Mouse (Mus musculus) cerebellum, adult 2 months (tissue): ENCODE measurements at regions not wholly inside any gene's neighbourhood (a gene's known extent, or its start where the extent isn't known, plus 50 kb on each side); places are given as distances from the start of the nearest gene placed in this dataset.
A peak's percentile ranks its signal among the peaks of the same experiment; 100 is the strongest.

Experiments used
- DNase-seq, 2 experiments: peaks; one replicate each; pipeline ENCODE4 v3.0.0; 2021
- H3K27ac ChIP-seq: fragments of 200-500 bp; 2 replicates; pipeline ENCODE4 v1.5.1; 2012; ENCODE audit warnings: low read length, control low read depth, inconsistent platforms; ENCODE audit not compliant: insufficient read depth
- H3K27me3 ChIP-seq: fragments of 200-500 bp; 2 replicates; pipeline ENCODE4 v1.6.1; 2012; ENCODE audit warnings: inconsistent platforms, mild to moderate bottlenecking, low read length, moderate library complexity; ENCODE audit not compliant: control insufficient read depth, insufficient read depth
- H3K4me1 ChIP-seq: fragments of 200-500 bp; 2 replicates; pipeline ENCODE4 v1.6.1; 2011; ENCODE audit warnings: low read length; ENCODE audit not compliant: control insufficient read depth, insufficient read depth
- H3K4me3 ChIP-seq: fragments of 200-500 bp; replicated peaks from 2 replicates; pipeline ENCODE3; 2011; ENCODE audit warnings: mild to moderate bottlenecking, low read depth, low read length, control low read depth; ENCODE audit not compliant: insufficient read depth
- CTCF ChIP-seq: fragments of 200-500 bp; IDR thresholded peaks from 2 replicates; pipeline ENCODE4 v1.5.1; 2011; ENCODE audit warnings: low read depth, mild to moderate bottlenecking, control low read depth, low read length, moderate library complexity, borderline replicate concordance; ENCODE audit not compliant: insufficient read depth
- POLR2A ChIP-seq: fragments of 200-500 bp; IDR thresholded peaks from 2 replicates; pipeline ENCODE4 v1.6.1; 2011; ENCODE audit warnings: low read length, control low read depth, borderline replicate concordance; ENCODE audit not compliant: insufficient read depth
- WGBS: fragments of 180-500 bp; shearing (Covaris S2); methylation state at CpG from one replicate; pipeline ENCODE4 v1.1.7; 2018; 5-methylcytosine and 5-hydroxymethylcytosine counted together

GRCm38 (mm10) chr4:152691735-152692134, 214.1 kb upstream of the Kcnab2 start:
- Histone ChIP-seq H3K4me1 (peaks cover 4% of the 10 kb centered on the region; the same call in 1 of the 2 replicates), H3K27me3 (no peaks in the 10 kb centered on the region), H3K4me3 (no peak overlapping the region), H3K27ac (no peak overlapping the region)
- no peak for DNase-seq
- 70% methylated on average over 12 of the region's 12 CpGs for WGBS
- TF ChIP-seq POLR2A (no peak), CTCF (no peak)

DNA sequence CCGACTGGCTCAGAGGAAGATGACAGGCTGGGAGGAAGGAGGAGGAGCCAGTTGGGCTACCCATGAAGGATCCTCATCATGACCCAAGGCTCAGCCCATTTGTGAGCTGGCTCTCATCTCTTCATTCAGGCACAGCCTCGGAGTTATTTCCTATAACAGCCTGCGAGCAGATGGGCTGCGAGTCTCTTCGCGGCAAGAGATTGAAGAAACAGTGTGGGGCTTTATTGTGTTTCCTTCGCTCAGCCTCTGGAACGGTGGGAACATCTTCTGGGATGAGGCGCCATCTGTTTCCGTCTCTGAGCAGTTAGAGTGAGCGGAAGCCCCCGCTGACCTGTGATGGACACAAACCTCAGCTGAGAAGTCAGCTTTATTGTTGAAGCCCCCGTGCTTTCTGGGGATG, 213.6 kb upstream of the Kcnab2 start:
- Histone ChIP-seq H3K4me3 (no peak overlapping the region), H3K27me3 (no peaks in the 10 kb centered on the region), H3K27ac (no peak overlapping the region), H3K4me1 (peaks cover 4% of the 10 kb centered on the region; the same call in 1 of the 2 replicates)
- peak in 1 of 2 experiments; percentile 6 for DNase-seq
- TF ChIP-seq POLR2A (no peak), CTCF (no peak)
- WGBS: 23% methylated on average over 12 of the region's 13 CpGs

- 81% methylated on average over 4 of the region's 4 CpGs for WGBS
- no peak for TF ChIP-seq POLR2A
- TF ChIP-seq CTCF: no peak
- no peak overlapping the region for H3K27ac ChIP-seq
These were observed 213.1 kb upstream of the Kcnab2 start for GRCm38 (mm10) chr4:152690766-152691165.

DNA sequence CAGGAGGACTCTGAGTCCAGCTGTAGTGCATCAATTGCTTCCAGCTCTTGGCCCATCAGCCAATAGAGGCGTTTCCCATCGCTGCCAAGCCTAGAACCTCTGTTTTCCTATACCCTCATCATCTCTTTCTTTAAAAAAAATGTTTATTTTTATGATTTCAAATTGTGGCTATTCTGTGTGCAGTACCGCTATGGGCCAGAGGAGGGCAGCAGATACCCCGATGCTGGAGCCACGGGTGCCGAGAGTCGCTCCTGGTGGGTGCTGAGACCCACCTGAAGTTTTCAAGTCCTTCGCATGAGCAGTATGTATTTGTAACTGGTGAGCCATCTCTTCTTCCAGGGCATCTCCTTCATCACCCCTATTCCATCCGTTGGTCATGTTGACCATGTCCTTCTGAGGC, 212.2 kb upstream of the Kcnab2 start:
- TF ChIP-seq CTCF (peak; percentile 18; the same call in 1 of the 2 replicates), POLR2A (no peak)
- no peak for DNase-seq

More at GRCm38 (mm10) chr4:152690766-152691165, 213.1 kb upstream of the Kcnab2 start:
- no peak for DNase-seq
- Histone ChIP-seq H3K27me3 (no peaks in the 10 kb centered on the region), H3K4me1 (peaks cover 4% of the 10 kb centered on the region; the same call in 1 of the 2 replicates), H3K4me3 (no peak overlapping the region)

DNA sequence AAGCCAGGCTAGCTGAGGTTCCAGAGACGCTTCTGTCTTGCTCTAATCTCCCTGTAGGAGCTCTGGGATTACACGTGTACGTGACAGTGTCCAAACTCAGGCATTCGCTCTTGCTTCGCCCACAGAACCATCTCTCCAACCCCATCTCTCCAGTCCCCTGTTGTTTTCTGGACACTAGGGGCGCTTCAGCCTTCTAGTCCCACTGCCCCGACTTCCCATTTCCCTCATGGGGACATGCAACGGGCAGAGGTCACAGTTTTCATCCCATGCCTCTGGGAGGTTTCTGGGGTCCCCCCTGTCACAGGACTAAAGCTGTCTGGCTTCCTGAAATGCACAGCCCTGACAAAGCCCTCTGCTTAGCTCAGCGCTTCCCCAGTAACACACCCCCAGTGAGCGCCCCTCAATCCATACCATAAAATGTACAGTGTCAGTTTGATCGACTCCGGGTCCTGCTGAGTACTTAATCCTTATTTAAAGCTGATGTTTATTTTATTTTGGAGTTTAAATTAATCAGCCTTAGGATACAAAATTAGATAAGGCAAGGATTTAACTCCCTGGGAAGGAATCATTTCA, 208.9 kb upstream of the Kcnab2 start:
- H3K4me3 ChIP-seq: no peak overlapping the region
- 66% methylated on average over 12 of the region's 12 CpGs for WGBS
- H3K27me3 ChIP-seq: no peaks in the 10 kb centered on the region
- no peak for DNase-seq
- H3K4me1 ChIP-seq: peaks cover 4% of the 10 kb centered on the region; the same call in 1 of the 2 replicates
- no peak overlapping the region for H3K27ac ChIP-seq
- TF ChIP-seq POLR2A (no peak), CTCF (no peak)

More for the DNA sequence above, 212.2 kb upstream of the Kcnab2 start:
- peaks cover 4% of the 10 kb centered on the region; the same call in 1 of the 2 replicates for H3K4me1 ChIP-seq
- H3K4me3 ChIP-seq: no peak overlapping the region
- H3K27me3 ChIP-seq: no peaks in the 10 kb centered on the region
- WGBS: 87% methylated on average over 9 of the region's 9 CpGs
- no peak overlapping the region for H3K27ac ChIP-seq

DNA sequence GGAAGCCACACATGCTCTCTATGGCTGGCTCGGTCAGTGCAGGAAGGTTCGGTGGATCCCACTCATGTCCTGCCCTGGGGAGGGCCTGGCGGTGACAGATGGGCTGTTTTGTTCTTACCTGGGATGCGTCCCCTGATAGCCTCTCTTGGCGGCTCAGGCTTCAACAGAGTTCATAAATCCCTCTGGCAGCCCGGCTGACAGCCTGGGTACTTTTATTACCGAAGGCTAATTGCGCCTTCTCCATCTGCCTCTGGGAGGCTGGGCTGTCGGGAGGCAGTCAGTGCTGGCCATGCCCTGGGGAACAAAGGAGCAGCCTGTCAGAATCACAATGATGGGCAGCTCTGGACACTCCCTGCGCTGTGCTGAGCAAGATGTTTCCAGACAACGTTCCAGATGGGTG, 196.5 kb upstream of the Kcnab2 start:
- DNase-seq: no peak
- Histone ChIP-seq H3K4me1 (no peaks in the 10 kb centered on the region), H3K27me3 (no peaks in the 10 kb centered on the region), H3K27ac (no peak overlapping the region), H3K4me3 (no peak overlapping the region)
- TF ChIP-seq POLR2A: no peak
- TF ChIP-seq CTCF: no peak
- WGBS: 9% methylated on average over 11 of the region's 11 CpGs

- no peaks in the 10 kb centered on the region for H3K27me3 ChIP-seq
- H3K27ac ChIP-seq: no peak overlapping the region
- 47% methylated on average over 8 of the region's 8 CpGs for WGBS
- DNase-seq: peak in 1 of 2 experiments; percentile 31
- no peaks in the 10 kb centered on the region for H3K4me1 ChIP-seq
- H3K4me3 ChIP-seq: no peak overlapping the region
- TF ChIP-seq CTCF: peak; percentile 61; the same call in 1 of the 2 replicates
- TF ChIP-seq POLR2A: no peak
These were observed 185.8 kb upstream of the Kcnab2 start for GRCm38 (mm10) chr4:152663482-152663881.

GRCm38 (mm10) chr4:152663069-152663468, 185.4 kb upstream of the Kcnab2 start:
- no peak overlapping the region for H3K27ac ChIP-seq
- no peaks in the 10 kb centered on the region for H3K27me3 ChIP-seq
- DNase-seq: no peak
- no peak overlapping the region for H3K4me3 ChIP-seq
- no peaks in the 10 kb centered on the region for H3K4me1 ChIP-seq
- 98% methylated on average over 12 of the region's 12 CpGs for WGBS
- TF ChIP-seq POLR2A (no peak), CTCF (no peak)

- Histone ChIP-seq H3K4me3 (no peak overlapping the region), H3K27ac (no peak overlapping the region), H3K4me1 (no peaks in the 10 kb centered on the region), H3K27me3 (no peaks in the 10 kb centered on the region)
- WGBS: 74% methylated on average over 11 of the region's 11 CpGs
- no peak for DNase-seq
- no peak for TF ChIP-seq CTCF
- no peak for TF ChIP-seq POLR2A
These were observed 184.8 kb upstream of the Kcnab2 start for GRCm38 (mm10) chr4:152662439-152662838.
